Comparison of ENCODE assay signal across 15 mouse cellular contexts in genomic region chr3:129930213-129930778, GRCm38 (mm10). TPM values are rescaled to one million over a fixed set of nuclear protein-coding genes. Genes with fewer than 3 reads are reported as not detected.
DNase-seq lines count a peak whose midpoint lies in the region; ATAC-seq lines count a peak whose summit lies in the region.
"Had no signal": no experiment of that assay in that cellular context is flagged by ENCODE, and none has a peak within 500 bp of the region (broad histone marks: within the 10 kb centered on the region; RNA-seq: fewer than 3 reads in every experiment).

No protein-coding gene starts in this region.

- 71% methylated on average over 6 of the region's 6 CpGs for WGBS in midbrain, embryonic 10.5 days
- WGBS in midbrain, embryonic 14.5 days: 83% methylated on average over 6 of the region's 6 CpGs

- H3K36me3 ChIP-seq in midbrain, embryonic 10.5 days: no peaks in the 10 kb centered on the region
- no peaks in the 10 kb centered on the region for H3K36me3 ChIP-seq in midbrain, embryonic 14.5 days (ENCODE audit: control insufficient read depth, insufficient read depth, low read length)
- H3K36me3 ChIP-seq: embryonic facial prominence, embryonic 12.5 days; limb, embryonic 15.5 days had no signal

- ATAC-seq in midbrain, embryonic 14.5 days (ENCODE audit: low FRiP score, low TSS enrichment): no peak
- ATAC-seq: intestine, embryonic 16.5 days had no signal

- H3K27me3 ChIP-seq in midbrain, embryonic 10.5 days (ENCODE audit: low read depth, poor library complexity, severe bottlenecking): no peaks in the 10 kb centered on the region
- no peaks in the 10 kb centered on the region for H3K27me3 ChIP-seq in midbrain, embryonic 14.5 days (ENCODE audit: control insufficient read depth, insufficient read depth, low read length)
- H3K27me3 ChIP-seq: embryonic facial prominence, embryonic 12.5 days; limb, embryonic 15.5 days had no signal

- H3K27ac ChIP-seq in midbrain, embryonic 10.5 days (replicated peaks): no peak overlapping the region
- no peak overlapping the region for H3K27ac ChIP-seq in midbrain, embryonic 14.5 days (replicated peaks; ENCODE audit: low read depth, low read length)
- H3K27ac ChIP-seq: embryonic facial prominence, embryonic 12.5 days; limb, embryonic 15.5 days had no signal

- no peak overlapping the region for H3K4me2 ChIP-seq in midbrain, embryonic 14.5 days (ENCODE audit: low read length)
- H3K4me2 ChIP-seq: embryonic facial prominence, embryonic 12.5 days; limb, embryonic 15.5 days had no signal

- H3K4me1 ChIP-seq in midbrain, embryonic 10.5 days: no peaks in the 10 kb centered on the region
- no peaks in the 10 kb centered on the region for H3K4me1 ChIP-seq in midbrain, embryonic 14.5 days (ENCODE audit: control insufficient read depth, insufficient read depth, low read length)
- H3K4me1 ChIP-seq: embryonic facial prominence, embryonic 12.5 days; limb, embryonic 15.5 days had no signal

- DNase-seq in adrenal gland, postnatal 10 days: peak; percentile 59
- DNase-seq in adrenal gland, adult 18-20 months (ENCODE audit: low spot score in 2 of 2): no peak
- peak; percentile 20 for DNase-seq in layer of hippocampus, adult 11-12 months (ENCODE audit: low spot score)
- no peak for DNase-seq in layer of hippocampus, postnatal 25 days (ENCODE audit: extremely low spot score in 1 of 2, low spot score in 1 of 2)
- DNase-seq in thymus, postnatal 25 days: peak; percentile 9
- no peak for DNase-seq in thymus, postnatal 10 days (ENCODE audit: low spot score in 2 of 2)
- DNase-seq in midbrain, embryonic 10.5 days (ENCODE audit: low spot score): no peak
- no peak for DNase-seq in midbrain, embryonic 14.5 days
- DNase-seq: cerebellum, adult 11-12 months; kidney, postnatal 10 days; lung, adult 18-20 months; thymus, postnatal 14 days had no signal

- H3K4me3 ChIP-seq in midbrain, embryonic 10.5 days: no peak overlapping the region
- no peak overlapping the region for H3K4me3 ChIP-seq in midbrain, embryonic 14.5 days (replicated peaks; ENCODE audit: low read depth, low read length)
- H3K4me3 ChIP-seq: embryonic facial prominence, embryonic 12.5 days; limb, embryonic 15.5 days had no signal

- no peaks in the 10 kb centered on the region for H3K9me3 ChIP-seq in midbrain, embryonic 10.5 days (replicated peaks)
- H3K9me3 ChIP-seq in midbrain, embryonic 14.5 days (ENCODE audit: control insufficient read depth, low read length): no peaks in the 10 kb centered on the region
- H3K9me3 ChIP-seq: embryonic facial prominence, embryonic 12.5 days; limb, embryonic 15.5 days had no signal

- H3K9ac ChIP-seq in midbrain, embryonic 14.5 days (replicated peaks; ENCODE audit: low read length): no peak overlapping the region
- H3K9ac ChIP-seq: embryonic facial prominence, embryonic 12.5 days; limb, embryonic 15.5 days had no signal

RNA-seq across cellular contexts. Expression of gene Casp6, which starts 29.1 kb away (rescaled TPM):
- 10 to 100 TPM; 35.3 to 39.9 TPM for total RNA-seq in adrenal gland, postnatal 10 days (2021)
- 10 to 100 TPM; 20.2 to 39.4 TPM for total RNA-seq in adrenal gland, adult 18-20 months (2021)
- 1 to 10 TPM; 6.5 to 7.2 TPM for total RNA-seq in layer of hippocampus, postnatal 25 days (2021)
- polyA plus RNA-seq in midbrain, embryonic 10.5 days (2016; fragmentation: Nextera tagmentation; extraction: Ambion mirVana): 67.9 and 72.2 TPM in 2 replicates
- polyA plus RNA-seq in midbrain, embryonic 14.5 days (2014; fragmentation: Nextera tagmentation; extraction: Ambion mirVana): 19.0 and 24.4 TPM in 2 replicates

RNA-seq across cellular contexts. Expression of gene Mcub, which starts 39.7 kb away (rescaled TPM):
- total RNA-seq in adrenal gland, postnatal 10 days (2021): 1 to 10 TPM; 7.7 to 9.6 TPM
- total RNA-seq in adrenal gland, adult 18-20 months (2021): 10 to 100 TPM in 1 of 2 experiments, 1 to 10 TPM in 1; 7.7 to 13.1 TPM
- total RNA-seq in layer of hippocampus, postnatal 25 days (2021): 1 to 10 TPM; 3.3 to 3.8 TPM
- polyA plus RNA-seq in midbrain, embryonic 10.5 days (2016; fragmentation: Nextera tagmentation; extraction: Ambion mirVana): 2.6 and 2.7 TPM in 2 replicates
- polyA plus RNA-seq in midbrain, embryonic 14.5 days (2014; fragmentation: Nextera tagmentation; extraction: Ambion mirVana): 2.6 and 5.6 TPM in 2 replicates

RNA-seq across cellular contexts. Expression of gene Pla2g12a, which starts 51.9 kb away (rescaled TPM):
- total RNA-seq in adrenal gland, postnatal 10 days (2021): 10 to 100 TPM; 54.1 to 58.0 TPM
- total RNA-seq in adrenal gland, adult 18-20 months (2021): 10 to 100 TPM; 44.9 to 49.5 TPM
- total RNA-seq in layer of hippocampus, postnatal 25 days (2021): 10 to 100 TPM; 22.4 to 22.7 TPM
- 27.3 and 33.0 TPM in 2 replicates for polyA plus RNA-seq in midbrain, embryonic 10.5 days (2016; fragmentation: Nextera tagmentation; extraction: Ambion mirVana)
- polyA plus RNA-seq in midbrain, embryonic 14.5 days (2014; fragmentation: Nextera tagmentation; extraction: Ambion mirVana): 36.7 and 43.5 TPM in 2 replicates

Comparison
In these comparisons a context has a peak if more than half of its experiments do, and no peak if none do; other contexts are left out.
1. DNase-seq: peak in adrenal gland, postnatal 10 days (single experiment), layer of hippocampus, adult 11-12 months (single experiment) and thymus, postnatal 25 days (single experiment); none in adrenal gland, adult 18-20 months (0 of 2), layer of hippocampus, postnatal 25 days (0 of 2), thymus, postnatal 10 days (0 of 2), midbrain, embryonic 10.5 days (single experiment) and midbrain, embryonic 14.5 days (single experiment).